Mouse (Mus musculus): ENCODE measurements around the gene Gm4131.

Gene Gm4131

GRCm38 (mm10) chr14:62443840-62444430 lies 122.8 kb downstream of the Gm4131 start:
- ChIA-PET POLR2A (interaction anchor here in 2 of 4 experiments (0.6 kb wide), 3 partner anchors 471 to 806 kb away, joined by 3 to 6 read pairs (median 4); no protein-coding TSS in a partner anchor), CTCF (interaction anchor here in 1 of 4 experiments (0.7 kb wide), 1 partner anchor 345 kb away, joined by 5 read pairs; no protein-coding TSS in a partner anchor)

GRCm38 (mm10) chr14:62442971-62443370 lies 123.8 kb downstream of the Gm4131 start:
- CTCF ChIA-PET, result interaction anchor here in 2 of 4 experiments (0.6 kb wide), 2 partner anchors 754 to 813 kb away, joined by 6 to 17 read pairs; no protein-coding TSS in a partner anchor
- POLR2A ChIA-PET, result interaction anchor here in 1 of 4 experiments (0.6 kb wide), 1 partner anchor 878 kb away, joined by 3 read pairs; no protein-coding TSS in a partner anchor

- CTCF ChIA-PET, result interaction anchor here in 1 of 4 experiments (0.6 kb wide), 1 partner anchor 450 kb away, joined by 4 read pairs; no protein-coding TSS in a partner anchor
Observed at GRCm38 (mm10) chr14:62440036-62440435, 126.7 kb downstream of the Gm4131 start.

GRCm38 (mm10) chr14:62438236-62438635 lies 128.5 kb downstream of the Gm4131 start:
- ChIA-PET POLR2A (no interaction called here), CTCF (no interaction called here)

More at GRCm38 (mm10) chr14:62440036-62440435, 126.7 kb downstream of the Gm4131 start:
- POLR2A ChIA-PET, result no interaction called here

GRCm38 (mm10) chr14:62437806-62438205 lies 128.9 kb downstream of the Gm4131 start:
- CTCF ChIA-PET, result no interaction called here
- POLR2A ChIA-PET, result no interaction called here

- POLR2A ChIA-PET, result interaction anchor here in 2 of 4 experiments (1.1 to 1.3 kb wide), 3 partner anchors 11 to 827 kb away, joined by 3 to 4 read pairs (median 3); partner anchors contain the start of gene Trim13 (in 1 of the 2)
Observed at GRCm38 (mm10) chr14:62425277-62425691, 141.4 kb downstream of the Gm4131 start.

GRCm38 (mm10) chr14:62422265-62422664 lies 144.5 kb downstream of the Gm4131 start:
- ChIA-PET CTCF (interaction anchor here in 1 of 4 experiments (0.7 kb wide), 1 partner anchor 838 kb away, joined by 3 read pairs; no protein-coding TSS in a partner anchor), POLR2A (no interaction called here)

More at GRCm38 (mm10) chr14:62425277-62425691, 141.4 kb downstream of the Gm4131 start:
- CTCF ChIA-PET, result no interaction called here

GRCm38 (mm10) chr14:62417501-62417900 lies 149.2 kb downstream of the Gm4131 start:
- POLR2A ChIA-PET, result no interaction called here
- CTCF ChIA-PET, result no interaction called here

GRCm38 (mm10) chr14:62416742-62417134 lies 150.0 kb downstream of the Gm4131 start:
- CTCF ChIA-PET, result interaction anchor here in 1 of 4 experiments (0.5 kb wide), 1 partner anchor 11 kb away, joined by 7 read pairs; no protein-coding TSS in a partner anchor
- POLR2A ChIA-PET, result no interaction called here

GRCm38 (mm10) chr14:62416007-62416741 lies 150.5 kb downstream of the Gm4131 start:
- CTCF ChIA-PET, result interaction anchor here in 1 of 4 experiments (0.5 kb wide), 1 partner anchor 11 kb away, joined by 7 read pairs; no protein-coding TSS in a partner anchor
- POLR2A ChIA-PET, result interaction anchor here in 1 of 4 experiments (0.6 to 1.2 kb wide), 2 partner anchors 57 to 859 kb away, joined by 3 read pairs; partner anchors contain the start of gene Spryd7
